In genomic region chr7:142657341-142657791, GRCm38 (mm10) we compare ENCODE assay signal across 10 mouse cellular contexts. TPM values are rescaled to one million over a fixed set of nuclear protein-coding genes. Genes with fewer than 3 reads are reported as not detected.
A peak's percentile ranks its signal among the peaks of the same experiment; 100 is the strongest.
DNase-seq lines count a peak whose midpoint lies in the region; ATAC-seq and TF ChIP-seq lines count a peak whose summit lies in the region.
"Had no signal": no experiment of that assay in that cellular context is flagged by ENCODE, and none has a peak within 500 bp of the region (broad histone marks: within the 10 kb centered on the region; RNA-seq: fewer than 3 reads in every experiment).

No protein-coding gene starts in this region.

- H3K4me1 ChIP-seq in lung, embryonic 14.5 days (ENCODE audit: insufficient read depth): no peaks in the 10 kb centered on the region
- H3K4me1 ChIP-seq in forebrain, postnatal 0 days (ENCODE audit: insufficient read depth): no peaks in the 10 kb centered on the region
- H3K4me1 ChIP-seq in intestine, postnatal 0 days (replicated peaks; ENCODE audit: control insufficient read depth, insufficient read depth, low read length): 0 out of 2 replicates have a peak, but pooled peaks cover 3% of the 10 kb centered on the region
- H3K4me1 ChIP-seq in neural tube, embryonic 15.5 days: peaks cover 31% of the 10 kb centered on the region

- peaks cover 79% of the 10 kb centered on the region for H3K27me3 ChIP-seq in lung, embryonic 14.5 days (ENCODE audit: insufficient read depth, low read length)
- H3K27me3 ChIP-seq in forebrain, postnatal 0 days (ENCODE audit: insufficient read depth, low read length): peaks cover 85% of the 10 kb centered on the region
- H3K27me3 ChIP-seq in intestine, postnatal 0 days (replicated peaks; ENCODE audit: control insufficient read depth, insufficient read depth, low read length): peaks cover 67% of the 10 kb centered on the region
- peaks cover 91% of the 10 kb centered on the region for H3K27me3 ChIP-seq in neural tube, embryonic 15.5 days (replicated peaks)

- WGBS in lung, embryonic 14.5 days: 7% methylated on average over 7 of the region's 9 CpGs
- WGBS in forebrain, postnatal 0 days: 19% methylated on average over 7 of the region's 9 CpGs
- 24% methylated on average over 6 of the region's 9 CpGs for WGBS in intestine, postnatal 0 days
- 7% methylated on average over 7 of the region's 9 CpGs for WGBS in neural tube, embryonic 15.5 days

- DNase-seq in lung, embryonic 14.5 days: peak; percentile 68
- DNase-seq in lung, postnatal 25 days (ENCODE audit: low spot score): no peak
- DNase-seq in forebrain, postnatal 0 days: no peak
- no peak for DNase-seq in thymus, adult 18-20 months
- no peak for DNase-seq in frontal cortex, postnatal 14 days (ENCODE audit: low spot score in 2 of 2)
- DNase-seq in thymus, postnatal 14 days: no peak
- DNase-seq: cerebellum, adult 2 months; kidney, adult 11 months had no signal

- TF ChIP-seq CTCF in lung, embryonic 14.5 days (IDR thresholded peaks at IDR 0.05; ENCODE audit: low read depth): no peak
- no peak for TF ChIP-seq CTCF in forebrain, postnatal 0 days (IDR thresholded peaks at IDR 0.05; ENCODE audit: low read depth)
- no peak for TF ChIP-seq CTCF in intestine, postnatal 0 days (IDR thresholded peaks at IDR 0.05; ENCODE audit: low read depth)

- H3K9ac ChIP-seq in lung, embryonic 14.5 days: peak overlapping the region; percentile 83
- H3K9ac ChIP-seq in forebrain, postnatal 0 days: no peak overlapping the region
- H3K9ac ChIP-seq in intestine, postnatal 0 days (ENCODE audit: low read depth, low read length): 0 out of 2 replicates have a peak overlapping the region, but pooled peaks have one; percentile 54
- H3K9ac ChIP-seq in neural tube, embryonic 15.5 days (replicated peaks): no peak overlapping the region

- peak; percentile 33; the same call in 1 of the 2 replicates for ATAC-seq in lung, embryonic 14.5 days (ENCODE audit: insufficient read depth)
- ATAC-seq in forebrain, postnatal 0 days: no peak
- no peak for ATAC-seq in intestine, postnatal 0 days
- ATAC-seq in neural tube, embryonic 15.5 days (ENCODE audit: low FRiP score): no peak

- H3K9me3 ChIP-seq in lung, embryonic 14.5 days (ENCODE audit: low read depth, low read length): no peaks in the 10 kb centered on the region
- no peaks in the 10 kb centered on the region for H3K9me3 ChIP-seq in forebrain, postnatal 0 days (ENCODE audit: low read length)
- H3K9me3 ChIP-seq in intestine, postnatal 0 days (ENCODE audit: control insufficient read depth): no peaks in the 10 kb centered on the region
- no peaks in the 10 kb centered on the region for H3K9me3 ChIP-seq in neural tube, embryonic 15.5 days (replicated peaks)

- H3K4me2 ChIP-seq in lung, embryonic 14.5 days: peak overlapping the region; percentile 73
- H3K4me2 ChIP-seq in forebrain, postnatal 0 days (ENCODE audit: low read depth): 0 out of 2 replicates have a peak overlapping the region, but pooled peaks have one; percentile 10
- peak overlapping the region; percentile 83 for H3K4me2 ChIP-seq in intestine, postnatal 0 days (replicated peaks; ENCODE audit: low read depth)
- peak overlapping the region; percentile 55 for H3K4me2 ChIP-seq in neural tube, embryonic 15.5 days

- H3K4me3 ChIP-seq in lung, embryonic 14.5 days (ENCODE audit: low read depth, low read length): peak overlapping the region; percentile 60
- no peak overlapping the region for H3K4me3 ChIP-seq in forebrain, postnatal 0 days (ENCODE audit: low read depth, low read length)
- peak overlapping the region; percentile 49 for H3K4me3 ChIP-seq in intestine, postnatal 0 days (ENCODE audit: low read depth, low read length)
- peak overlapping the region; percentile 35 for H3K4me3 ChIP-seq in neural tube, embryonic 15.5 days (replicated peaks)

- H3K27ac ChIP-seq in lung, embryonic 14.5 days (ENCODE audit: low read depth): peak overlapping the region; percentile 95
- H3K27ac ChIP-seq in forebrain, postnatal 0 days (ENCODE audit: low read depth, low read length): no peak overlapping the region
- H3K27ac ChIP-seq in intestine, postnatal 0 days (ENCODE audit: low read depth, low read length): no peak overlapping the region
- no peak overlapping the region for H3K27ac ChIP-seq in neural tube, embryonic 15.5 days (replicated peaks)

- H3K36me3 ChIP-seq in lung, embryonic 14.5 days (ENCODE audit: insufficient read depth): peaks cover 35% of the 10 kb centered on the region
- H3K36me3 ChIP-seq in forebrain, postnatal 0 days (ENCODE audit: insufficient read depth): no peaks in the 10 kb centered on the region
- H3K36me3 ChIP-seq in intestine, postnatal 0 days (ENCODE audit: control insufficient read depth, insufficient read depth): peaks cover 8% of the 10 kb centered on the region
- no peaks in the 10 kb centered on the region for H3K36me3 ChIP-seq in neural tube, embryonic 15.5 days

RNA-seq across cellular contexts. Expression of gene Igf2, which starts 9.2 kb away (rescaled TPM):
- 437 and 452 TPM in 2 replicates for polyA plus RNA-seq in lung, embryonic 14.5 days (2014; fragmentation: Nextera tagmentation; extraction: Ambion mirVana)
- total RNA-seq in forebrain, postnatal 0 days (2014; rRNA removed): 152 and 288 TPM in 2 replicates
- polyA plus RNA-seq in forebrain, postnatal 0 days (2015; fragmentation: Nextera tagmentation; extraction: Ambion mirVana): 149 and 152 TPM in 2 replicates
- polyA plus RNA-seq in intestine, postnatal 0 days (2015; fragmentation: Nextera tagmentation; extraction: Ambion mirVana): 483 and 499 TPM in 2 replicates
- polyA plus RNA-seq in neural tube, embryonic 15.5 days (2015; fragmentation: Nextera tagmentation; extraction: Ambion mirVana): 176 and 252 TPM in 2 replicates

RNA-seq across cellular contexts. Expression of gene Gm49394, which starts 12.4 kb away (rescaled TPM):
- not detected in 2 replicates for polyA plus RNA-seq in lung, embryonic 14.5 days (2014; fragmentation: Nextera tagmentation; extraction: Ambion mirVana)
- total RNA-seq in forebrain, postnatal 0 days (2014; rRNA removed): 0.08 TPM in 1 of 2 replicates, not detected in the other
- 0.06 TPM in 1 of 2 replicates, not detected in the other for polyA plus RNA-seq in forebrain, postnatal 0 days (2015; fragmentation: Nextera tagmentation; extraction: Ambion mirVana)
- not detected in 2 replicates for polyA plus RNA-seq in intestine, postnatal 0 days (2015; fragmentation: Nextera tagmentation; extraction: Ambion mirVana)
- polyA plus RNA-seq in neural tube, embryonic 15.5 days (2015; fragmentation: Nextera tagmentation; extraction: Ambion mirVana): 0.22 TPM in 1 of 2 replicates, not detected in the other

Comparison
In these comparisons a context has a peak if more than half of its experiments do, and no peak if none do; other contexts are left out.
1. H3K4me2 ChIP-seq: peak in every context shown above with its lines; median percentile 83 in intestine, postnatal 0 days; 73 in lung, embryonic 14.5 days; 55 in neural tube, embryonic 15.5 days; 10 in forebrain, postnatal 0 days.
2. H3K9ac ChIP-seq: peak in lung, embryonic 14.5 days (single experiment) and intestine, postnatal 0 days (single experiment); none in forebrain, postnatal 0 days (single experiment) and neural tube, embryonic 15.5 days (single experiment).